Mouse (Mus musculus): ENCODE results near the gene Evi5l. TPM values are rescaled to one million over a fixed set of nuclear protein-coding genes. Genes with fewer than 3 reads are reported as not detected.

The Evi5l gene
- polyA plus RNA-seq (2015; fragmentation: Nextera tagmentation; extraction: Ambion mirVana): 34.6 and 36.3 TPM in 2 replicates

GRCm38 (mm10) chr8:4165852-4166751 lies at the start of gene Evi5l:
TSS of gene Evi5l (plus strand) at chr8:4166567.
- Histone ChIP-seq H3K9ac (peak within 1 kb of the TSS; percentile 88), H3K27ac (no peak within 1 kb of the TSS), H3K4me3 (peak within 1 kb of the TSS; percentile 84), H3K4me2 (peak within 1 kb of the TSS; percentile 77), H3K36me3 (0 out of 2 replicates have a peak, but pooled peaks cover under 1% of the 10 kb centered on the region), H3K4me1 (peaks cover 18% of the 10 kb centered on the region), H3K9me3 (no peaks in the 10 kb centered on the region), H3K27me3 (no peaks in the 10 kb centered on the region)
- peak; percentile 99 for ATAC-seq (ENCODE audit: insufficient number of reproducible peaks, insufficient read depth, low FRiP score, low TSS enrichment, low read depth)
- under 1% methylated on average over 51 of the region's 51 CpGs for WGBS

GRCm38 (mm10) chr8:4133798-4134197 lies 32.6 kb upstream of the Evi5l start, which contains the start of gene Cd209g:
TSS of gene Cd209g (plus strand) at chr8:4134098.
- H3K27ac ChIP-seq: no peak within 1 kb of the TSS

GRCm38 (mm10) chr8:4139660-4140646 lies 26.4 kb upstream of the Evi5l start:
- H3K27ac ChIP-seq: no peak overlapping the region
- no peak overlapping the region for H3K9ac ChIP-seq
- 11% methylated on average over 12 of the region's 12 CpGs for WGBS
- H3K27me3 ChIP-seq: peaks cover 7% of the 10 kb centered on the region; the same call in 1 of the 2 replicates
- H3K9me3 ChIP-seq: no peaks in the 10 kb centered on the region
- no peaks in the 10 kb centered on the region for H3K36me3 ChIP-seq
- ATAC-seq (ENCODE audit: insufficient number of reproducible peaks, insufficient read depth, low FRiP score, low TSS enrichment, low read depth): no peak
- H3K4me2 ChIP-seq: peak overlapping the region; percentile 37
- H3K4me1 ChIP-seq: no peaks in the 10 kb centered on the region
- no peak overlapping the region for H3K4me3 ChIP-seq

More at GRCm38 (mm10) chr8:4133798-4134197, 32.6 kb upstream of the Evi5l start, which contains the start of gene Cd209g:
- Histone ChIP-seq H3K4me2 (no peak within 1 kb of the TSS), H3K9me3 (no peaks in the 10 kb centered on the region), H3K4me1 (no peaks in the 10 kb centered on the region), H3K27me3 (no peaks in the 10 kb centered on the region), H3K36me3 (no peaks in the 10 kb centered on the region), H3K4me3 (no peak within 1 kb of the TSS), H3K9ac (no peak within 1 kb of the TSS)
- no peak for ATAC-seq (ENCODE audit: insufficient number of reproducible peaks, insufficient read depth, low FRiP score, low TSS enrichment, low read depth)
- 88% methylated on average over 10 of the region's 10 CpGs for WGBS

- no peaks in the 10 kb centered on the region for H3K9me3 ChIP-seq
- no peak overlapping the region for H3K4me3 ChIP-seq
- no peaks in the 10 kb centered on the region for H3K36me3 ChIP-seq
- no peaks in the 10 kb centered on the region for H3K4me1 ChIP-seq
- no peak overlapping the region for H3K4me2 ChIP-seq
- H3K27me3 ChIP-seq: peaks cover 7% of the 10 kb centered on the region; the same call in 1 of the 2 replicates
- ATAC-seq (ENCODE audit: insufficient number of reproducible peaks, insufficient read depth, low FRiP score, low TSS enrichment, low read depth): no peak
- no peak overlapping the region for H3K27ac ChIP-seq
- 61% methylated on average over 3 of the region's 3 CpGs for WGBS
- no peak overlapping the region for H3K9ac ChIP-seq
Measured at GRCm38 (mm10) chr8:4141721-4142120, 24.6 kb upstream of the Evi5l start.

- ATAC-seq (ENCODE audit: insufficient number of reproducible peaks, insufficient read depth, low FRiP score, low TSS enrichment, low read depth): no peak
- Histone ChIP-seq H3K27me3 (no peaks in the 10 kb centered on the region), H3K36me3 (no peaks in the 10 kb centered on the region), H3K27ac (no peak overlapping the region), H3K4me1 (no peaks in the 10 kb centered on the region), H3K9me3 (peaks cover 11% of the 10 kb centered on the region; the same call in 1 of the 2 replicates), H3K4me3 (no peak overlapping the region), H3K9ac (no peak overlapping the region), H3K4me2 (no peak overlapping the region)
- 34% methylated on average over 1 of the region's 1 CpGs for WGBS
Measured at GRCm38 (mm10) chr8:4147272-4147671, 19.1 kb upstream of the Evi5l start.

GRCm38 (mm10) chr8:4154878-4155277 lies 11.5 kb upstream of the Evi5l start:
- ATAC-seq (ENCODE audit: insufficient number of reproducible peaks, insufficient read depth, low FRiP score, low TSS enrichment, low read depth): no peak
- Histone ChIP-seq H3K4me3 (no peak overlapping the region), H3K27me3 (no peaks in the 10 kb centered on the region), H3K9me3 (peaks cover 9% of the 10 kb centered on the region; the same call in 1 of the 2 replicates), H3K4me1 (no peaks in the 10 kb centered on the region), H3K27ac (no peak overlapping the region), H3K36me3 (no peaks in the 10 kb centered on the region), H3K4me2 (no peak overlapping the region), H3K9ac (no peak overlapping the region)

- no peak overlapping the region for H3K4me2 ChIP-seq
Measured at GRCm38 (mm10) chr8:4162786-4163185, 3.6 kb upstream of the Evi5l start.

GRCm38 (mm10) chr8:4165176-4165851 lies 1.1 kb upstream of the Evi5l start:
- no peaks in the 10 kb centered on the region for H3K36me3 ChIP-seq
- peak overlapping the region; percentile 84 for H3K4me3 ChIP-seq
- peak overlapping the region; percentile 69 for H3K9ac ChIP-seq
- peaks cover 18% of the 10 kb centered on the region for H3K4me1 ChIP-seq
- H3K9me3 ChIP-seq: no peaks in the 10 kb centered on the region
- 6% methylated on average over 13 of the region's 13 CpGs for WGBS
- no peak overlapping the region for H3K27ac ChIP-seq
- H3K4me2 ChIP-seq: peak overlapping the region; percentile 59
- no peaks in the 10 kb centered on the region for H3K27me3 ChIP-seq
- ATAC-seq (ENCODE audit: insufficient number of reproducible peaks, insufficient read depth, low FRiP score, low TSS enrichment, low read depth): no peak

More at GRCm38 (mm10) chr8:4162786-4163185, 3.6 kb upstream of the Evi5l start:
- H3K27me3 ChIP-seq: no peaks in the 10 kb centered on the region
- H3K4me1 ChIP-seq: peaks cover 11% of the 10 kb centered on the region
- no peak overlapping the region for H3K9ac ChIP-seq
- WGBS: 54% methylated on average over 4 of the region's 4 CpGs
- no peak for ATAC-seq (ENCODE audit: insufficient number of reproducible peaks, insufficient read depth, low FRiP score, low TSS enrichment, low read depth)
- no peaks in the 10 kb centered on the region for H3K9me3 ChIP-seq
- H3K36me3 ChIP-seq: no peaks in the 10 kb centered on the region
- no peak overlapping the region for H3K4me3 ChIP-seq
- no peak overlapping the region for H3K27ac ChIP-seq

- Histone ChIP-seq H3K27me3 (no peaks in the 10 kb centered on the region), H3K9ac (peak overlapping the region; percentile 88), H3K4me1 (peaks cover 18% of the 10 kb centered on the region), H3K36me3 (0 out of 2 replicates have a peak, but pooled peaks cover 3% of the 10 kb centered on the region), H3K9me3 (no peaks in the 10 kb centered on the region), H3K4me2 (peak overlapping the region; percentile 77), H3K27ac (no peak overlapping the region), H3K4me3 (peak overlapping the region; percentile 84)
- WGBS: 11% methylated on average over 10 of the region's 10 CpGs
- ATAC-seq (ENCODE audit: insufficient number of reproducible peaks, insufficient read depth, low FRiP score, low TSS enrichment, low read depth): no peak
Measured at GRCm38 (mm10) chr8:4166881-4167525, 636 bp downstream of the Evi5l start.

GRCm38 (mm10) chr8:4167918-4168317 lies 1.6 kb downstream of the Evi5l start:
- no peak overlapping the region; the same call in 1 of the 2 replicates for H3K4me2 ChIP-seq
- 0 out of 2 replicates have a peak, but pooled peaks cover 3% of the 10 kb centered on the region for H3K36me3 ChIP-seq
- no peaks in the 10 kb centered on the region for H3K27me3 ChIP-seq
- H3K9me3 ChIP-seq: no peaks in the 10 kb centered on the region
- H3K9ac ChIP-seq: no peak overlapping the region
- no peak overlapping the region for H3K4me3 ChIP-seq
- 82% methylated on average over 1 of the region's 1 CpGs for WGBS
- H3K27ac ChIP-seq: no peak overlapping the region
- H3K4me1 ChIP-seq: peaks cover 18% of the 10 kb centered on the region
- no peak for ATAC-seq (ENCODE audit: insufficient number of reproducible peaks, insufficient read depth, low FRiP score, low TSS enrichment, low read depth)

Measured in embryonic facial prominence, embryonic 13.5 days (tissue).